Mouse (Mus musculus) limb, embryonic 13.5 days (tissue): ENCODE data around the gene Kynu. TPM values are rescaled to one million over a fixed set of nuclear protein-coding genes. Genes with fewer than 3 reads are reported as not detected.

Source experiments
- ATAC-seq: fragments of 200-750 bp; cut with Nextera tagmentation; 2 replicates; pipeline ENCODE4 v1.8.0; 2017; ENCODE audit warnings: low read depth, moderate number of reproducible peaks, moderate TSS enrichment; ENCODE audit not compliant: low FRiP score
- H3K27ac ChIP-seq: fragments of 300-500 bp; sonication (generic); 2 replicates; pipeline ENCODE4 v1.5.1; 2015; ENCODE audit warnings: inconsistent platforms, mild to moderate bottlenecking, moderate library complexity
- H3K27me3 ChIP-seq: fragments of 300-500 bp; sonication (generic); 2 replicates; pipeline ENCODE4 v1.6.1; 2015; ENCODE audit warnings: mild to moderate bottlenecking, inconsistent platforms
- H3K36me3 ChIP-seq: fragments of 300-500 bp; sonication (generic); 2 replicates; pipeline ENCODE4 v1.6.1; 2015; ENCODE audit warnings: inconsistent platforms, mild to moderate bottlenecking, moderate library complexity
- H3K4me1 ChIP-seq: fragments of 300-500 bp; sonication (generic); 2 replicates; pipeline ENCODE4 v1.6.1; 2015; ENCODE audit warnings: inconsistent platforms
- H3K4me2 ChIP-seq: fragments of 300-500 bp; sonication (generic); replicated peaks from 2 replicates; pipeline ENCODE4 v1.6.1; 2015; ENCODE audit warnings: inconsistent platforms, mild to moderate bottlenecking, moderate library complexity
- H3K4me3 ChIP-seq: fragments of 300-500 bp; sonication (generic); 2 replicates; pipeline ENCODE4 v1.5.1; 2015; ENCODE audit warnings: moderate library complexity, mild to moderate bottlenecking, inconsistent platforms
- H3K9ac ChIP-seq: fragments of 300-500 bp; sonication (generic); 2 replicates; pipeline ENCODE4 v1.6.1; 2015; ENCODE audit warnings: mild to moderate bottlenecking, inconsistent platforms
- H3K9me3 ChIP-seq: fragments of 300-500 bp; sonication (generic); 2 replicates; pipeline ENCODE4 v1.6.1; 2016; ENCODE audit warnings: inconsistent platforms
- WGBS: fragments of 180-500 bp; shearing (Covaris S2); methylation state at CpG from one replicate; pipeline ENCODE4 v1.1.7; 2015; 5-methylcytosine and 5-hydroxymethylcytosine counted together
- polyA plus RNA-seq: library from polyadenylated mRNA; unstranded; fragments of >200 nt; fragmentation: Nextera tagmentation; extraction: Ambion mirVana; gene quantifications from 2 replicates; pipeline ENCODE4 v1.2.1, GENCODE M21; 2015

The Kynu gene
- polyA plus RNA-seq, 1 experiment from 2014 or later = 0.20 TPM

DNA sequence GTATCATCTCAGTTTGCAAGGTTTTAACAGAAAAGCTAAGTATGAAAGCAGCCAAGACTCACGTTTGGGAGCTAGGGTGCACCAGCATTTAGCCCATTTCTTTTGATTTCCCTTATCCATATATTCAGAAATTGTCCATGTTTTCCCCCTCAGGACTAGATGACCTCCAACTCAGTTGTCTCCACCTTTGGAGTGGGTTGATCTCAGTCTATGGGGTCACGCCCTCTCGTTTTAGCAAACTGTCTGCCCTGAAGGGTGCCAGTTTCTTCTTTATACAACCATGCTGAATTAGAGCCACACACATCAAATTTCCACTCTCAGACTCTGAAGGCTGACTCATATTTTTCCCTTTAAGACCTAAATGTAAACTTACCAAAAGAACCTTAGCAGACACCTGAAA is 119.0 kb downstream of the Kynu start:
- Histone ChIP-seq H3K4me3 (no peak overlapping the region), H3K9ac (no peak overlapping the region), H3K27me3 (no peaks in the 10 kb centered on the region), H3K27ac (no peak overlapping the region), H3K4me1 (no peaks in the 10 kb centered on the region), H3K36me3 (no peaks in the 10 kb centered on the region), H3K9me3 (no peaks in the 10 kb centered on the region), H3K4me2 (no peak overlapping the region)
- 53% methylated on average over 3 of the region's 3 CpGs for WGBS
- ATAC-seq = no peak

DNA sequence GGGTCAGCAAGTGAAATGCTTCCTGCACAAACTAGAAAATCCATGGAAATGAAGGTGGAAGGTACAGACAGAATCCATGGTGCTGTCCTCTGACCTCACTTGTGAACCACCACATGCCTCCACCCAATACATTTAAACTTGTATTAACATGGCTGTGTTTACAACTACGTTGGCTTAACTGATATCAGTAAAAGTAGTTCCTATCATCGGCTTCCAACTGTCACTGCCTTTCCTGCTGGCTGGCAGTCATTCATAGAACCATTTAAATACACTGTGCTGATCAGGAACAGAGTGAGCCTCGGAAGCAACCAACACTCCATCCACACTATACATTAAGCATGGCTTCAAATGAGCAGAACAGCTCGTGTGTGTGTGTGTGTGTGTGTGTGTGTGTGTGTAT is 120.1 kb downstream of the Kynu start:
- Histone ChIP-seq H3K9ac (no peak overlapping the region), H3K36me3 (no peaks in the 10 kb centered on the region), H3K4me1 (no peaks in the 10 kb centered on the region), H3K4me2 (no peak overlapping the region), H3K27ac (no peak overlapping the region), H3K9me3 (no peaks in the 10 kb centered on the region), H3K27me3 (no peaks in the 10 kb centered on the region), H3K4me3 (no peak overlapping the region)
- no peak for ATAC-seq
- WGBS = 81% methylated on average over 4 of the region's 4 CpGs

DNA sequence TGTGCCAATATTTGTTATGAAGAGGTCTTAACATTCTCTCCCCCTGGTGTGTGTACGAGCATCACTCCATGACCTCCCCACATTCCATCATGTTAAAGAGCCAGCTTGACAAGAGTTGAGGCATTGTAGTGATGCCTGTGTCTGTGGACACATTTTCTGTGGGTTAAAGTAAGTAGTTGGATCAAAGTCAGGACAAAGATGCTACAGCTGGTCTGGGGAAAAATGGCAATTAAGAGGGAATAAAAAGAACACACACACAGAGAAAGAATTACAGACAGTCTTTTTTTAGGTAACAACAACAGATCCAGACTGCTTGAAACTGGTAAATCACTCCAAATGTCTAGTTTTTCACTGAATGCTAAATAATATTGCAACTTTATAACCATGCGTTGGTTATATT is 135.3 kb downstream of the Kynu start:
- H3K27me3 ChIP-seq = no peaks in the 10 kb centered on the region
- no peaks in the 10 kb centered on the region for H3K4me1 ChIP-seq
- no peak overlapping the region for H3K9ac ChIP-seq
- H3K4me3 ChIP-seq = no peak overlapping the region
- no peak overlapping the region for H3K4me2 ChIP-seq
- no peak overlapping the region for H3K27ac ChIP-seq
- no peaks in the 10 kb centered on the region for H3K9me3 ChIP-seq
- no peaks in the 10 kb centered on the region for H3K36me3 ChIP-seq
- WGBS = 83% methylated on average over 2 of the region's 2 CpGs
- no peak for ATAC-seq

DNA sequence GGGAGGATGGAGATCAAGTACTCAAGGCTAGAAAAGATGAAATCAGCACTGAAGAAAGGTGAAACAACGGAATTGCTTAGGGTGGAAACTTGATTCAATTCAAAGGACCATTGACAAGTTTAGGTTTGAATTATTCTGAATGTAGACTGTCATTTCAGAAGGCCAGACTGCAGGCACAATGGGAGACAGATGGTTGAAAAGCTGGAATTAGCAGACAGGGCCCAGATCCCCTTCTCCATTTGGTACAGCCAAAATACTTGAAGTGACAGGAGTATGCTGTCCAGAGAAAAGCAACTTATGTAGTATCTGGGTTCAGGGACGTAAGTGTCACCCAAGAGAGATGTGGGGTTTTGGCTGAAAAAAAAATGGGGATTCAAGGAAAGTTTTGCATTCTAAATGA is 136.2 kb downstream of the Kynu start:
- Histone ChIP-seq H3K27ac (no peak overlapping the region), H3K9me3 (no peaks in the 10 kb centered on the region), H3K4me2 (no peak overlapping the region), H3K4me1 (no peaks in the 10 kb centered on the region), H3K27me3 (no peaks in the 10 kb centered on the region), H3K36me3 (no peaks in the 10 kb centered on the region), H3K9ac (no peak overlapping the region), H3K4me3 (no peak overlapping the region)
- 84% methylated on average over 2 of the region's 2 CpGs for WGBS
- ATAC-seq = no peak

DNA sequence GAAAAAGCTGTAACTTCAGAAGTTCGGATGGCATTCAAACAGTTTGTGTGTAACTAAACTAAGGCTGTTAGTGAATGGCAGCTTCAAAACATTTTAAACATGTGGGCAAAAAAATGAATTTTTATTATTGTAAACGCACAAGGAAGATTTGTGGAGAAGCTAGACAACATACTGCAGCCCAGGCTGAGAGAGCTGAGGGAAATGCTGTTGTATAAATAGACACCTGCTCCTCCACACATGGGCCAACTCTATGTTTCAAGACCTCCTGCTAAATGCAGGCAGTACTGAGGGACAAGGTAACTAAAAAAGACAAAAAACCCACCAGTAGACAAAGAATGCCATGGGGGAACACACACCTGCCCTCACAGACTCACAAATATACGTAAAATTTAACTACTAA is 140.5 kb downstream of the Kynu start:
- 82% methylated on average over 3 of the region's 3 CpGs for WGBS
- no peak for ATAC-seq
- H3K27ac ChIP-seq = no peak overlapping the region
- H3K9ac ChIP-seq = no peak overlapping the region
- no peaks in the 10 kb centered on the region for H3K36me3 ChIP-seq
- no peaks in the 10 kb centered on the region for H3K9me3 ChIP-seq
- no peaks in the 10 kb centered on the region for H3K27me3 ChIP-seq
- H3K4me2 ChIP-seq = no peak overlapping the region
- no peak overlapping the region for H3K4me3 ChIP-seq
- H3K4me1 ChIP-seq = no peaks in the 10 kb centered on the region

DNA sequence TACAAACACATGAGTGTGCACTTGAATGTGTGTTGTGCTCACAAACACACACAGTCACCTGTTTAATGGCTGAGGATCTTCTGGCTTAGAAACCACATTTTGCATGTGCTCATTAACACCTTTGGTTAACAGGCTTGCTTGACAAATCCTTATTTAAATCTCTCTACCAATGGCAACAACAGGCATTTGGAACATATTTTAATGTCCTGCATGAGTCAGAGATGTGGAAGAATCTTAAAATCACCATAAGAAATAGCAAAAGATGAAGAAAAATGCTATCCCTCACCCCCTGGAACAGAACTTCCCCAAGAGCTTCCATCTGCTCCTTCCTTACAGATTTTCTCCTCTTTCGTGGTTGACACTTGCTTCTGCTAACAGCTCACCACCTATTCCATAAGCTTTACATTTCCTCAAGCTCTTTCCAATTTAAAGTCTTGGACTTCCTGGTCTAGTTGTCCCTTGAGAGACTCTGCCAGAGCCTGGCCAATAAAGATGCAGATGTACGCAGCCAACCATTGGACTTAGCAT is 157.5 kb downstream of the Kynu start:
- no peaks in the 10 kb centered on the region for H3K9me3 ChIP-seq
- H3K27ac ChIP-seq = no peak overlapping the region
- WGBS = 72% methylated on average over 2 of the region's 2 CpGs
- no peaks in the 10 kb centered on the region for H3K27me3 ChIP-seq
- H3K4me3 ChIP-seq = no peak overlapping the region
- H3K9ac ChIP-seq = no peak overlapping the region
- no peaks in the 10 kb centered on the region for H3K4me1 ChIP-seq
- H3K4me2 ChIP-seq = no peak overlapping the region
- ATAC-seq = no peak
- no peaks in the 10 kb centered on the region for H3K36me3 ChIP-seq

DNA sequence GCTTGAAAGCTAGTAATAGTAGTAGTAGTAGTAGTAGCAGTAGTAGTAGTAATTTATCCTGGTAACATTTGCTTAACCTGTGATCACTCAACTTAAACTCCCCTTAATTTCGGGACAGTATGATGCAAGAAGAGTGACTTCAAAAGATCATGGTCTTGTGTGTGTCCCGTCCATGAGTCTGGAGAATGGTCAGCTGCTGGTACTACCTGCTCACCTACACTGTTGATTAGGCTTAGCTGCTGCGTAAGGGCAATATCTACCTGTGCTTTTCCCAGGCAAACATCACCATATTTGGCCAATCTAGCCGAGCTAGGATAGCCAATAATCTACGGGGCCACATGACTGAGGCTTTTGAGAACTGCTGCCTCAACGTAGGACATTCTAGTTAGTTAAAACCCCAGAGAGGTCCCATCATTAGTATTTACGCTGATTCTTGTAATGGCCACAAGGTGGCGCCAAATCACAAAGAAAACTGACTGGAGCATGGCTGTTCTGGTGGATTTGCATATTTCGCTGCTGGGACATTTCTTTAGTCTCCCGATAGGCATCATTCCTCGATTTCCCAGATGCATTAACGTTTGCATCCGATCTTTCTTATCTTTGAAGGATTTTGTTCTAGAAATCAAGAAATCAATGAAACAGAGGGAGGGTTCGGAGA is 167.4 kb downstream of the Kynu start:
- Histone ChIP-seq H3K36me3 (no peaks in the 10 kb centered on the region), H3K27me3 (peaks cover 3% of the 10 kb centered on the region; the same call in 1 of the 2 replicates), H3K4me1 (peaks cover 3% of the 10 kb centered on the region), H3K4me2 (peak overlapping the region; percentile 55), H3K27ac (no peak overlapping the region), H3K9me3 (no peaks in the 10 kb centered on the region), H3K4me3 (peak overlapping the region; percentile 22; the same call in 1 of the 2 replicates), H3K9ac (no peak overlapping the region)
- no peak; the same call in 1 of the 2 replicates for ATAC-seq
- WGBS = 17% methylated on average over 14 of the region's 14 CpGs

DNA sequence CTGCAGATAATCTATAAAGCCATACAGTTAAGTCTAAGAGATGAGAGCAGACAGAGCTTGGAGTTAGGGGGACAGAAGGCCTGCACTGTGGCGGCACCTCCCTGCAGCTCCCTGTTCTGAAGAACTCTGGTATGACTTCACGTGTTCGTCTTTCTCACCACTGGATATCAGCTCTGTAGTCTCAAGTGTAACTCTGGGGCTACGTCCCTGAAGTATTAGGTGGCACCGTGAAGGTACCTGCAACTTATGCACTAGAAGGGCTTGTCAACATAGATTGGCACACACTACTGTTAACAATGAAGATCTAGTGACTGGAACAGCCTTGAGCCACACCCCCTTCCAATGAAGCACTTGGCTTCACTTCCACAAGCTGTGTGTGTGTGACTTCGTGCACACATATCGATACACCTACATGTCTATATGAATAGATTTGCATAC is 168.0 kb downstream of the Kynu start:
- no peak overlapping the region for H3K9ac ChIP-seq

DNA sequence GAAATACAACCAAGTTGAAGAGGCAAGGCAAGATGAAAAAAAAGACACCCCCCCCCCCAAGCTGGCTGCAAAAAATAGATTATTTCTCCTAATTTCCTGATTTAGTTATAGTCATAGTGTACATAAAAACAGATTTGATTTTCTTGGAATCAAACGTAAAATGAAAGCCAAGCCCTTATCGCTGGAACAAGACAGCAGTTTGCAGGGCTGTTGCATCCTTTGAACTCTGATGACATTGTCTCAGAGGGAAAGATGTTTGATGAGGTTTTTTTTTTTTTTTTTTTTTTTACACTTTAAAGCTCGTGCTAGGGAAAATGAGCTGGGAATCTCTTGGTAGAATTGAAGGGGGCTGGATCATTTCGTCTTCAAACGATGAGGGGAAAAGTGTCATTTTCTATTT is 172.1 kb downstream of the Kynu start:
- Histone ChIP-seq H3K27ac (no peak overlapping the region), H3K4me1 (peaks cover 3% of the 10 kb centered on the region)

More for the DNA sequence above, 168.0 kb downstream of the Kynu start:
- Histone ChIP-seq H3K27ac (no peak overlapping the region), H3K9me3 (no peaks in the 10 kb centered on the region), H3K36me3 (no peaks in the 10 kb centered on the region), H3K4me1 (peaks cover 3% of the 10 kb centered on the region), H3K27me3 (peaks cover 3% of the 10 kb centered on the region; the same call in 1 of the 2 replicates), H3K4me3 (peak overlapping the region; percentile 22; the same call in 1 of the 2 replicates), H3K4me2 (peak overlapping the region; percentile 55)
- 58% methylated on average over 7 of the region's 7 CpGs for WGBS
- ATAC-seq = no peak; the same call in 1 of the 2 replicates

DNA sequence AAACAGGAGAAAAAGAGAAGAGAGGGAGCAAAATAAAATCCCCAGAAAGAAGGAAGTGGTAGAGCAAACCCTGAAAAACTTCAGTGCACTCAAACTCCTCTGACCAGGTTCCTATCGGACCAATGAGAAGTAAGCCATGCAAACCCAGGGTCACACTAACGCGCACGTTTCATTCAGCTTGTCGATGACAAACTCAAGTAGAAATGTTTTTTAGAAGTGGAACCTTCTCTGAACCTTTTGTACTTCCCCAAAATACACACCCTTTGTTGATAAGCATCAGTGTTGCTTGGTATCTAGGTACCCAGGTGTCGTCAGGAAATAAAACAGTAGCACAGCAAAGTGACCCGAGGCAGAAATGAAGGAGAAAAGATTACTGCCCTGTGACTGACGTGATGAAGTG is 172.6 kb downstream of the Kynu start:
- Histone ChIP-seq H3K9me3 (no peaks in the 10 kb centered on the region), H3K4me1 (peaks cover 3% of the 10 kb centered on the region), H3K4me3 (no peak overlapping the region), H3K4me2 (no peak overlapping the region), H3K27ac (no peak overlapping the region), H3K36me3 (no peaks in the 10 kb centered on the region), H3K9ac (no peak overlapping the region), H3K27me3 (peaks cover 3% of the 10 kb centered on the region; the same call in 1 of the 2 replicates)
- ATAC-seq = no peak
- 79% methylated on average over 8 of the region's 8 CpGs for WGBS

More for the DNA sequence above, 172.1 kb downstream of the Kynu start:
- 77% methylated on average over 5 of the region's 5 CpGs for WGBS
- Histone ChIP-seq H3K9ac (no peak overlapping the region), H3K9me3 (no peaks in the 10 kb centered on the region), H3K4me2 (no peak overlapping the region), H3K36me3 (no peaks in the 10 kb centered on the region), H3K27me3 (peaks cover 3% of the 10 kb centered on the region; the same call in 1 of the 2 replicates), H3K4me3 (no peak overlapping the region)
- ATAC-seq = no peak

DNA sequence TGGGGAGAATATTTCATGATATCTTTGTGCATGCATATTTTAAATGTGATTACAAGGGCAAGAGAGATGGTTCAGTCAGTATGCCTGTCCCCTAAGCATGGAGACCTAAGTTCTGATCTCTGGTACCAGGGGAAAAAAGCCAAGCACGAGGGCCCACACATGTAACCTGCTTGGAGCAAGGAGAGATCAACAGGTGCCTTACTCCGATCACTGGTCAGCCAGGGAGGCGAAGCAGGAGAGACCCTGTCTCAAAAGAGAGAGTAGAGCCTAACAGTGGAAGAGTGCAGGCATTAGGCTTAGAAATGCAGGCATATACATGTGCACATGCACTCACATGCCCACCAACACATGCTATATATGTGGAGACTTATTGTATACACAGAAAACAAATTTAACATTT is 173.7 kb downstream of the Kynu start:
- Histone ChIP-seq H3K9ac (no peak overlapping the region), H3K9me3 (no peaks in the 10 kb centered on the region), H3K27ac (no peak overlapping the region), H3K4me1 (no peaks in the 10 kb centered on the region), H3K4me2 (no peak overlapping the region), H3K4me3 (no peak overlapping the region), H3K27me3 (no peaks in the 10 kb centered on the region), H3K36me3 (no peaks in the 10 kb centered on the region)
- WGBS = 84% methylated on average over 3 of the region's 3 CpGs
- no peak for ATAC-seq
